Mouse (Mus musculus) heart, embryonic 12.5 days (tissue): ENCODE measurements around the gene Mical3. TPM values are rescaled to one million over a fixed set of nuclear protein-coding genes. Genes with fewer than 3 reads are reported as not detected.

Experiments
- ATAC-seq: fragments of 200-750 bp; cut with Nextera tagmentation; 2 replicates; pipeline ENCODE4 v1.8.0; 2017; ENCODE audit warnings: moderate TSS enrichment, moderate library complexity; ENCODE audit not compliant: insufficient number of reproducible peaks, low FRiP score
- H3K27ac ChIP-seq: fragments of 300-500 bp; sonication (generic); 2 replicates; pipeline ENCODE4 v1.5.1; 2016; ENCODE audit warnings: mild to moderate bottlenecking, moderate library complexity; ENCODE audit not compliant: poor library complexity, severe bottlenecking
- H3K27me3 ChIP-seq: fragments of 300-500 bp; sonication (generic); replicated peaks from 2 replicates; pipeline ENCODE4 v1.6.1; 2016; ENCODE audit warnings: mild to moderate bottlenecking, moderate library complexity
- H3K36me3 ChIP-seq: fragments of 300-500 bp; sonication (generic); 2 replicates; pipeline ENCODE4 v1.6.1; 2016; ENCODE audit warnings: mild to moderate bottlenecking, moderate library complexity
- H3K4me1 ChIP-seq: fragments of 300-500 bp; sonication (generic); replicated peaks from 2 replicates; pipeline ENCODE4 v1.6.1; 2016; ENCODE audit warnings: mild to moderate bottlenecking
- H3K4me2 ChIP-seq: fragments of 300-500 bp; sonication (generic); 2 replicates; pipeline ENCODE4 v1.6.1; 2016; ENCODE audit warnings: mild to moderate bottlenecking, moderate library complexity
- H3K4me3 ChIP-seq: fragments of 300-500 bp; sonication (generic); 2 replicates; pipeline ENCODE4 v1.5.1; 2016; ENCODE audit warnings: mild to moderate bottlenecking
- H3K9ac ChIP-seq: fragments of 300-500 bp; sonication (generic); 2 replicates; pipeline ENCODE4 v1.6.1; 2016; ENCODE audit warnings: mild to moderate bottlenecking, moderate library complexity
- H3K9me3 ChIP-seq: fragments of 300-500 bp; sonication (generic); replicated peaks from 2 replicates; pipeline ENCODE4 v1.6.1; 2016; ENCODE audit warnings: mild to moderate bottlenecking, moderate library complexity
- WGBS: fragments of 180-500 bp; shearing (Covaris S2); methylation state at CpG from one replicate; pipeline ENCODE4 v1.1.7; 2016; 5-methylcytosine and 5-hydroxymethylcytosine counted together
- polyA plus RNA-seq: library from polyadenylated mRNA; unstranded; fragments of >200 nt; fragmentation: Nextera tagmentation; extraction: Ambion mirVana; gene quantifications from 2 replicates; pipeline ENCODE4 v1.2.1, GENCODE M21; 2016

Mical3 gene
- polyA plus RNA-seq, 1 experiment from 2014 or later = 37.4 TPM

- Histone ChIP-seq H3K4me1 (0 out of 2 replicates have a peak, but pooled peaks cover 6% of the 10 kb centered on the region), H3K36me3 (peaks cover 38% of the 10 kb centered on the region), H3K27me3 (no peaks in the 10 kb centered on the region), H3K4me2 (no peak overlapping the region), H3K9me3 (no peaks in the 10 kb centered on the region), H3K9ac (no peak overlapping the region), H3K4me3 (no peak overlapping the region), H3K27ac (no peak overlapping the region)
- WGBS = 84% methylated on average over 7 of the region's 7 CpGs
- ATAC-seq = no peak
These were observed 190.2 kb downstream of the Mical3 start for GRCm38 (mm10) chr6:120940446-120941083.

GRCm38 (mm10) chr6:120939783-120940182 is 191.0 kb downstream of the Mical3 start:
- Histone ChIP-seq H3K9ac (no peak overlapping the region), H3K4me2 (no peak overlapping the region), H3K4me3 (no peak overlapping the region), H3K9me3 (no peaks in the 10 kb centered on the region), H3K27me3 (no peaks in the 10 kb centered on the region), H3K4me1 (0 out of 2 replicates have a peak, but pooled peaks cover 6% of the 10 kb centered on the region), H3K36me3 (peaks cover 41% of the 10 kb centered on the region), H3K27ac (no peak overlapping the region)
- ATAC-seq = no peak
- WGBS = 81% methylated on average over 3 of the region's 3 CpGs

- WGBS = 86% methylated on average over 12 of the region's 12 CpGs
- ATAC-seq = no peak
- 0 out of 2 replicates have a peak, but pooled peaks cover 6% of the 10 kb centered on the region for H3K4me1 ChIP-seq
- no peaks in the 10 kb centered on the region for H3K9me3 ChIP-seq
- no peak overlapping the region for H3K4me2 ChIP-seq
- no peak overlapping the region for H3K27ac ChIP-seq
- H3K4me3 ChIP-seq = no peak overlapping the region
- H3K9ac ChIP-seq = no peak overlapping the region
- H3K36me3 ChIP-seq = peaks cover 45% of the 10 kb centered on the region
- H3K27me3 ChIP-seq = no peaks in the 10 kb centered on the region
These were observed 191.9 kb downstream of the Mical3 start for GRCm38 (mm10) chr6:120938763-120939450.

GRCm38 (mm10) chr6:120937999-120938608 is 192.7 kb downstream of the Mical3 start:
- no peaks in the 10 kb centered on the region for H3K9me3 ChIP-seq
- H3K36me3 ChIP-seq = peaks cover 44% of the 10 kb centered on the region
- H3K4me3 ChIP-seq = no peak overlapping the region
- H3K4me1 ChIP-seq = peaks cover 6% of the 10 kb centered on the region; the same call in 1 of the 2 replicates
- 75% methylated on average over 11 of the region's 11 CpGs for WGBS
- no peak overlapping the region for H3K4me2 ChIP-seq
- no peak; the same call in 1 of the 2 replicates for ATAC-seq
- no peak overlapping the region for H3K9ac ChIP-seq
- no peak overlapping the region for H3K27ac ChIP-seq
- H3K27me3 ChIP-seq = no peaks in the 10 kb centered on the region

GRCm38 (mm10) chr6:120937104-120937617 is 193.6 kb downstream of the Mical3 start:
- Histone ChIP-seq H3K9ac (no peak overlapping the region), H3K9me3 (no peaks in the 10 kb centered on the region), H3K27ac (no peak overlapping the region), H3K27me3 (no peaks in the 10 kb centered on the region), H3K4me3 (no peak overlapping the region), H3K4me2 (no peak overlapping the region), H3K36me3 (peaks cover 49% of the 10 kb centered on the region), H3K4me1 (peaks cover 15% of the 10 kb centered on the region)
- no peak for ATAC-seq
- 84% methylated on average over 16 of the region's 16 CpGs for WGBS

- ATAC-seq = no peak
- Histone ChIP-seq H3K9ac (no peak overlapping the region), H3K4me2 (no peak overlapping the region), H3K27ac (no peak overlapping the region), H3K27me3 (no peaks in the 10 kb centered on the region), H3K4me1 (peaks cover 16% of the 10 kb centered on the region), H3K4me3 (no peak overlapping the region), H3K36me3 (peaks cover 56% of the 10 kb centered on the region), H3K9me3 (no peaks in the 10 kb centered on the region)
- WGBS = 66% methylated on average over 4 of the region's 4 CpGs
These were observed 196.6 kb downstream of the Mical3 start for GRCm38 (mm10) chr6:120934176-120934575.

DNA sequence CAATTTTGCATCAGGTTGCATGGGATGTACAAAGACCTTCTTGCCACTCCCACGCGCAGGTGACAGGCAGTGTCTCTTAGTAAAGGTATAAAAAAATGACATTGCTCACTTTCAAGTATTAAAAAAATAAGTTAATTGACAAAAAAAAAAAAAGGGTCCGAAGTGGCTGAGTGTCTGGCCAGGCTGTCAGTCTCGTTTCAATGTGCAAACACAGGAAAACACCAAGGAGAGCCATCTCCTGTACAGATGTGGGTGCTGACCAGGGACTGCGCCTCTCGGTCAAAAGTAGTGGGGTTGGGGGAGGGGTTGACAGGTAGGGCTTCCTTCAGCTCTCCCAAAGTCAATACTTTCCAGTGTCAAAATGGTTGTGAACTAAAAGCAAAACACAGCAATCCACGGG is 197.1 kb downstream of the Mical3 start:
- Histone ChIP-seq H3K27me3 (no peaks in the 10 kb centered on the region), H3K4me1 (peaks cover 16% of the 10 kb centered on the region), H3K9me3 (no peaks in the 10 kb centered on the region), H3K9ac (no peak overlapping the region), H3K36me3 (peaks cover 59% of the 10 kb centered on the region), H3K4me3 (no peak overlapping the region), H3K4me2 (no peak overlapping the region), H3K27ac (no peak overlapping the region)
- no peak for ATAC-seq
- WGBS = 87% methylated on average over 7 of the region's 7 CpGs

DNA sequence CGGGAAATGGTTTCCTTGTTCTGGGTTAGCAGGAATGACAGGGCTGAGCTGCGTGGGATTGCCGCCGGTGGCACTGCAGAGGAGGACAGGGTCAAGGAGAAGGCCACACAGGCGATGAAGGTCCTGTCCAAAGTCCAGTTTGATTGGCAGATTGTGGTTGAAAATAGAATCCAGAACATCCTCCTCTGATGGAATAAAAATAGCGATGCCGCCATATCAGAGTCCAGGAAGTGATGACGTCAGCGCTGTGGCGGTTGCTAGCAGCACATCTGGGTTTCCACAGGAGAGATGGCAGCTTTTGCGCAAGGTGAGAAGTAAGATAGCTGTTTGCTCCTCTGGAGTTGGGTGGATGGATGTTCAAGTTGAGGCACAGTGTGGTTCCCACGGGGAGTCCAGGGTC is 198.2 kb downstream of the Mical3 start:
- H3K9me3 ChIP-seq = no peaks in the 10 kb centered on the region
- no peaks in the 10 kb centered on the region for H3K27me3 ChIP-seq
- peaks cover 14% of the 10 kb centered on the region for H3K4me1 ChIP-seq
- 55% methylated on average over 12 of the region's 12 CpGs for WGBS
- 0 out of 2 replicates have a peak overlapping the region, but pooled peaks have one; percentile 25 for H3K27ac ChIP-seq
- no peak overlapping the region for H3K4me2 ChIP-seq
- peaks cover 59% of the 10 kb centered on the region for H3K36me3 ChIP-seq
- no peak overlapping the region for H3K9ac ChIP-seq
- ATAC-seq = 0 out of 2 replicates have a peak, but pooled peaks have one; percentile 14
- H3K4me3 ChIP-seq = no peak overlapping the region

DNA sequence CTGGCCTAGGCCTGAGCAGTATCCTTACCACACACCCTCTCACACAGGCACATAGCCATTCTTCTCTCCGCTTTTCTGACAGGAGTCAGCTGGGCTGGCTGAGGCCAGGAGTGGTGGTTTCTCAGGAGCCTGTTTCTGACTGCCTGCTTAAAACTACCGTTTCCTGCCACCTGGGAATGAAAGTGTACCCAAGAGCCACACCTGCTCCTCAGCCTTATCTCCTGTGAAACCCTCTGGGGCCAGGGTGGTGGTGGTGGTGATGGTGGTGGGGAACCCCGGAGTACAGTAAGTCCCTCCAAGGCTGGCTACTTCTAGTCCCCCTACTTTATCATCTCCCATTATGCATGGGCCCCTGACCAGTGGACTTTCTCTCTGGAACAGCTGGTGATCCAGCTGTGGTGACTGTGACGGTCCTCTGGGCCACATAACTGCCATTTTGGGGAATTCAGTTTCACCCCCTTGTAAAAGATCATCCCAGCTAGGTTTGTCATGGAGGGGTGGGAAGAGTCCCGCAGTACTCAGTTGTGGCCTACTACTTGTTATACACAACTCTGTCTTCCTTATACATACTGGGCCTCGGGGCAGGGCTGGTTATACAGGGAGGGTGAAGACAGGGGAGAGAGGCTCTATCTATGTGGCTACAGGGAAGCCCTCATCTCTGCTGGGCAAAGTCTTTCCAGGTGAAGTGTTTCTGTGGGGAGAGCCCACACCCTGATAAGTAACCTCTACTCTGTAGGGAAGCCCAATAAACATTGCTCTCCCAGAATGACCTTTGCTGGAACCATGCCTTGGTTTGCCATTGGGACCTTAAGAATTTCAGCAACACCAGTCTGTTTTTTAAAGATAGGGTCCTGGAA is 200.1 kb downstream of the Mical3 start:
- H3K4me3 ChIP-seq = no peak overlapping the region
- ATAC-seq = no peak
- H3K4me1 ChIP-seq = peaks cover 14% of the 10 kb centered on the region
- H3K9ac ChIP-seq = no peak overlapping the region
- WGBS = 83% methylated on average over 6 of the region's 6 CpGs
- H3K27me3 ChIP-seq = no peaks in the 10 kb centered on the region
- no peaks in the 10 kb centered on the region for H3K9me3 ChIP-seq
- H3K27ac ChIP-seq = no peak overlapping the region
- H3K36me3 ChIP-seq = peaks cover 59% of the 10 kb centered on the region
- H3K4me2 ChIP-seq = no peak overlapping the region

DNA sequence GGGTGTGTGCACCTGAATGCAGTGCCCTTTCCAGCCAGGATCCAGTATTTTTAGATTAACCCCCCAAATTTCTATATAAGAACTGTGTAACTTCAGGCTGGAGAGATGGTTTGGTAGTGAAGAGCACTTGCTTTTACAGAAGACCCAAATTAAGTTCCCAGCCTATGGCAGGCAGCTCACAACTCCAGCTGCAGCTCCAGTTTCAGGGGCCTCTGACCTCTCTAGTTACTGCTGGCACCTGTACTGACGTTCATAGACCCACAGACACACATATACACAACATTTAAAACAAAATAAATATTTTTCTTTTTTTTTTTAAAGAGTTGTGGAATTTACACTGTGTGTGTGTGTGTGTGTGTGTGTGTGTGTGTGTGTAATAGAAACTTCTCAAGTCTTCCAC is 201.4 kb downstream of the Mical3 start:
- H3K36me3 ChIP-seq = peaks cover 47% of the 10 kb centered on the region
- no peak overlapping the region for H3K4me2 ChIP-seq
- 78% methylated on average over 1 of the region's 1 CpGs for WGBS
- no peak overlapping the region for H3K9ac ChIP-seq
- no peak overlapping the region for H3K4me3 ChIP-seq
- H3K9me3 ChIP-seq = no peaks in the 10 kb centered on the region
- ATAC-seq = no peak
- H3K27me3 ChIP-seq = no peaks in the 10 kb centered on the region
- H3K27ac ChIP-seq = no peak overlapping the region
- H3K4me1 ChIP-seq = peaks cover 14% of the 10 kb centered on the region
